Mouse (Mus musculus) erythroblast, adult 5-6 weeks (primary cell): ENCODE measurements around the gene Sos2. TPM values are rescaled to one million over a fixed set of nuclear protein-coding genes. Genes with fewer than 3 reads are reported as not detected.
"Not testable (repeated sequence)": the region's sequence is repeated elsewhere in the genome, so short reads cannot be mapped to it uniquely, and the experiment has no call there.

Experiments
- ATAC-seq: replicated peaks from 2 replicates; pipeline ENCODE4 v1.8.0; 2016; ENCODE audit warnings: moderate number of reproducible peaks, mild to moderate bottlenecking, moderate TSS enrichment, inconsistent platforms; ENCODE audit not compliant: poor library complexity, low FRiP score, severe bottlenecking
- total RNA-seq, 2 experiments: library from RNA; stranded (forward) in 1 of 2; stranded (reverse) in 1 of 2; fragments of 150-400 nt in 1 of 2; fragments of 200-764, 138-1000 nt in 1 of 2; gene quantifications; 2 replicates each; pipeline versions ENCODE4 v1.2.3 to v1.2.4; 2015 to 2017; ENCODE audit warnings: low replicate concordance in 2 of 2

Gene Sos2
- total RNA-seq, 2 experiments from 2014 or later, result 14.3 to 31.3 TPM

- ATAC-seq, result peak; percentile 32; the same call in 1 of the 2 replicates
Measured at GRCm38 (mm10) chr12:69680635-69681565, 752 bp downstream of the Sos2 start.

- no peak for ATAC-seq
Measured at GRCm38 (mm10) chr12:69676157-69676556, 5.5 kb downstream of the Sos2 start.

- ATAC-seq, result no peak
Measured at GRCm38 (mm10) chr12:69674576-69675537, 6.8 kb downstream of the Sos2 start.

DNA sequence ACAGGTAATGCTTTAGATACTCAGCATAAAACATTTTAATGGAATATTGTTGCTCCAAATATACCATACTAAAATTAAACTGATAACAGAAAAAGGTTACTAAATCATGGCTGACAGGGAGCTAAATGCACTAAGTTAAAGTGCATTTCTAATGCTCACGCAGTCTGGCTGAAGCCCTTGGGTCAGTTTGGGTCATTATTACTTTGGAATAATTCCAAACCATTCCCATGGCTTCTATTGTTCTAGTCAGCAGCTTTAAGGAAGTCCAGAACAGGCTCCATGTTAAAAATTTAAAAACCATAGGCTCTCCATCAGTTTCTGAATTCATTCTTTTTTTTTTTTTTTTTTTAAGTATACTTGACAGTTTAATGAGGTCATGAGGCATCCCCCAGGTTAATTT, 7.5 kb downstream of the Sos2 start:
- ATAC-seq, result no peak

- ATAC-seq, result no peak
Measured at GRCm38 (mm10) chr12:69666721-69667120, 14.9 kb downstream of the Sos2 start.

GRCm38 (mm10) chr12:69661658-69662057, 20.0 kb downstream of the Sos2 start:
- ATAC-seq, result no peak

DNA sequence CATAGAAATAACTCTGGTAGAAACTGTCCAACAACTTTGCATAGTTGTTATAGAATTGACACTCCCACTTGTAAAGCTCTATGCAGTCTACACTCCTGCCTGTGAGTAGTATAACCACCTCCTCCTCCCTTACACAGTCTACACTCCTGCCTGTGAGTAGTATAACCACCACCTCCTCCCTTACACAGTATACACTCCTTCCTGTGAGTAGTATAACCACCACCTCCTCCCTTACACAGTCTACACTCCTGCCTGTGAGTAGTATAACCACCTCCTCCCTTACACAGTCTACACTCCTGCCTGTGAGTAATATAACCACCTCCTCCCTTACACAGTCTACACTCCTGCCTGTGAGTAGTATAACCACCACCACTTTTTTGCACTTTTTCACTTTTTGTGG, 27.7 kb downstream of the Sos2 start:
- ATAC-seq, result peak; percentile 100

DNA sequence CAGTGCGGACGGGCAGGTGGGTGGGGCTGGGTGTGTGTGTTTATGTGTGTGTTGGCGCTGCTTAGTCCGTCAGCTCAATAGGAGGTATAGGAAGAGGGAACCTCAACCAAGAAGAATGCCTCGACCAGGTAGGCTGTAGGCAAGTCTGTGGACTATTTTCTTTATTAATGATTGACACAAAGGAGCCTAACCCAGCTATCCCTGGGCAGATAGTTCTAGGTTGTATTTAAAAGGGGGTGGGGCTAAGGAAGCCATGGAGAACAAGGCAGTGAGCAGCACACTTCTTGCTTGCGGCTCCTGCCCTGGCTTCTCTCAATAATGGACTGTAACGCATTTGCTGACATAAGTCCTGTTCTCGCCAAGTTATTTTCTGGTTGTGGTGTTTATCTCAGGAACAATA, 32.1 kb downstream of the Sos2 start:
- ATAC-seq, result no peak

GRCm38 (mm10) chr12:69645821-69646616, 35.6 kb downstream of the Sos2 start:
- ATAC-seq, result no peak

DNA sequence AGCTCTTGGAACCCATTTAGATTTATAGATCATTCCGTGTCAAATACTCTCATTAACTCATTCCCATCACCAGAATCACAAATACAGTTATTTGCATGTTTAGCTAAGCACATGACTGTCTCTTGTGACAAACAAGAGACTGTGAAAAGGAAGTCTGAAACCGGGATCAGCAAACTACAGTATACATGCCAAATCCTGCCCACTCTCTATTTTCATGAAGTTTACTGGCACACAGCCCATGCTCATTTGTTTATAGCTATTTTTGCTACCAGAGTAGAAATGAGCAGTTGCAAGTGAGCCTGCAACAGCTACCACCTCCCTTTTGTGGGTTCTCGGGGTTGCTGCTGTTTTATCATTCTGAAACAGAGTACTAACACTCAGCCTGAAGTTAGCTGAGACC, 36.8 kb downstream of the Sos2 start:
- no peak for ATAC-seq

GRCm38 (mm10) chr12:69642877-69643276, 38.8 kb downstream of the Sos2 start:
- ATAC-seq, result no peak

DNA sequence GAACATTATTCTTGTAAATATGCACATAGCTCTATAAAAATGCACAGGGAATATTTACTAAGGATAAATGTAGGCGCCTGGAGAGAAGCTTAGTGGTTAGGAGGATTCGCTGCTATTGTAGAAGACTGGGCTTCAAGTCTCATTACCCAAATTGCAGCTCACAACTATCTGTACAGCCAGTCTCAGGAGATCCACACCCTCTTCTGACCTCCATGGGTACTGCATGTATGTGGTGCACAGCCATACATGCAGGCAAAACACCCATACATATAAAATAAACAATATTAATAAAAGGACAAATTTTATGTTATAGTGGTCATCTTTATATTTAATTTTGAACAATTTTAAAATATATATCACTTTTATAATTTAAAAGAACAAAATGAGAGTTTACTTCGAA, 46.9 kb downstream of the Sos2 start:
- ATAC-seq, result no peak

GRCm38 (mm10) chr12:69618590-69618989, 63.1 kb downstream of the Sos2 start:
- ATAC-seq, result not testable (repeated sequence)

DNA sequence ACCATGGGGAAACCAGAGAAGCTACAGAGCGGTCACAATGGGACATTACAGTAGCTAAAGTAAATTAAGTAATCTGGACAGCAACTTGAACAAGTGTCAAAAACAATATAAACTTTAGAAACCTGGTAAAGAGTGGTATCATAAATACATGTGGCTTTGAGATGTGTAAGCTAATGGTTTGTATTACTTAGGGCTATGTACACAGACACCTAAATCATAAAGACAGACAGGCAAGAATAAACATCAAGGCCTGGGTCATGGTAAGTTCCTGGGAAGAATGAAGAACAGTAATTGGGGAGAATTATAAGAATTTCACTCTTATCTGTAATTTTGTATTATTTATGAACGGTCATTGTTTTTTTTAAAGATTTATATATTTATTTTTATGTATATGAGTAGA, 77.3 kb downstream of the Sos2 start:
- no peak for ATAC-seq

DNA sequence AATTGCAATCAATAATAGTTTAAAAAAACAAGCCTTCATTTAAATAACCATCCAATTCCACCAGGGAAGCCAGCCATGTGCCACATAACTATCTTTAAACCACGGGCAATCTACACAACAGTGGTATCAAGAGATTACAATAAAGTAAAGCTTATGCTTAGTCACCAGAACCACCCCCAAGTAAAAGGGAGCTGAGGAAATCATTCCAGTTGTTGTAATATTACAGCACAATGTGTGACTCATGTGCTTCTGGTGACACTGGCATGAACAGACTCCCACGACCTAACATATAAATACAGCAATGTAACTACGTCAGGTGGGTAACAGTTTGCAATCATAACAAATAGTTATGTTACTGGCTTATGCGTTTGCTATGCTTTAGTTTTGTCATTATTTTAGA, 84.2 kb downstream of the Sos2 start:
- ATAC-seq, result no peak

DNA sequence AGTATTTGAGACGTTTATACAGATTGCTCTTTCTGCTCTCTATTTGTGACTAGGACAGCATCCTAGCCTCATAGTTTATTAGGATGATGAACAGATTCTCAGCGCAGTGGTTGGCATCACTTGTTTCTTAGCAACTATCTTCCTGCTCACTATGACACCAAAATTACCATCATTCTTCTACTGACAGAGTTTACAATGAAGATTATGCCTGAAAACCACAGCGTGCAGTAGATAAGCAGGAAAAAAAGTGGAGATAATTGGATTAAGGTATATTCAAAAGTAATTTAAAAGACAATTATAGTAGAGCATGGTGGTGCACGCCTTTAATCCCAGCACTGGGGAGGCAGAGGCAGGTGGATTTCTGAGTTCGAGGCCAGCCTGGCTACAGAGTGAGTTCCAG, 88.5 kb downstream of the Sos2 start:
- no peak for ATAC-seq

- peak; percentile 23; the same call in 1 of the 2 replicates for ATAC-seq
Measured at GRCm38 (mm10) chr12:69583270-69583629, 98.4 kb downstream of the Sos2 start.

GRCm38 (mm10) chr12:69582613-69583269, 98.9 kb downstream of the Sos2 start, which contains the start of gene Vcpkmt:
Gene Vcpkmt, minus strand, starts transcription at chr12:69583028.
- peak; percentile 99 for ATAC-seq

GRCm38 (mm10) chr12:69582216-69582612, 99.4 kb downstream of the Sos2 start:
- ATAC-seq, result no peak
